Mouse (Mus musculus) v-Abl transformed pro-B cells (cell line): Measurements from ENCODE around the gene Calcrl.
"Not testable (repeated sequence)": the region's sequence is repeated elsewhere in the genome, so short reads cannot be mapped to it uniquely, and the experiment has no call there.

Source experiments
- in situ Hi-C, 2 experiments: fragments of 400-800 bp; cut with MboI; formaldehyde crosslinking; loops; one replicate each; pipeline ENCODE4 v1.15.1; 2025; ENCODE audit not compliant: unreplicated experiment in 2 of 2

Calcrl gene

GRCm38 (mm10) chr2:84402713-84403112 lies 22.5 kb downstream of the Calcrl start:
- in situ Hi-C loops, result no loop called here

- in situ Hi-C loops, result no loop called here
These were observed 28.7 kb downstream of the Calcrl start for GRCm38 (mm10) chr2:84396557-84396956.

- in situ Hi-C loops, result no loop called here
These were observed 32.0 kb downstream of the Calcrl start for GRCm38 (mm10) chr2:84393236-84393635.

GRCm38 (mm10) chr2:84389075-84389474 lies 36.1 kb downstream of the Calcrl start:
- in situ Hi-C loops, result no loop called here

- in situ Hi-C loops, result not testable (repeated sequence)
These were observed 36.7 kb downstream of the Calcrl start for GRCm38 (mm10) chr2:84388537-84388936.

- in situ Hi-C loops, result no loop called here
These were observed 37.2 kb downstream of the Calcrl start for GRCm38 (mm10) chr2:84388023-84388416.

- in situ Hi-C loops, result no loop called here
These were observed 37.7 kb downstream of the Calcrl start for GRCm38 (mm10) chr2:84387394-84388022.

- in situ Hi-C loops, result no loop called here
These were observed 38.4 kb downstream of the Calcrl start for GRCm38 (mm10) chr2:84386563-84387393.

- in situ Hi-C loops, result loop anchor here in 1 of 2 experiments (5.0 kb wide), 1 partner anchor 37 kb away; no protein-coding TSS in a partner anchor
These were observed 40.1 kb downstream of the Calcrl start for GRCm38 (mm10) chr2:84384911-84385693.

- in situ Hi-C loops, result loop anchor here in 1 of 2 experiments (5.0 kb wide), 1 partner anchor 38 kb away; no protein-coding TSS in a partner anchor
These were observed 41.4 kb downstream of the Calcrl start for GRCm38 (mm10) chr2:84383828-84384227.

GRCm38 (mm10) chr2:84382556-84382955 lies 42.7 kb downstream of the Calcrl start:
- in situ Hi-C loops, result loop anchor here in 1 of 2 experiments (5.0 kb wide), 1 partner anchor 40 kb away; no protein-coding TSS in a partner anchor

- in situ Hi-C loops, result loop anchor here in 1 of 2 experiments (5.0 kb wide), 1 partner anchor 40 kb away; no protein-coding TSS in a partner anchor
These were observed 43.2 kb downstream of the Calcrl start for GRCm38 (mm10) chr2:84381997-84382396.

- in situ Hi-C loops, result loop anchor here in 1 of 2 experiments (5.0 kb wide), 1 partner anchor 41 kb away; no protein-coding TSS in a partner anchor
These were observed 44.4 kb downstream of the Calcrl start for GRCm38 (mm10) chr2:84380816-84381215.

- in situ Hi-C loops, result no loop called here
These were observed 46.5 kb downstream of the Calcrl start for GRCm38 (mm10) chr2:84378678-84379077.

GRCm38 (mm10) chr2:84369256-84369655 lies 56.0 kb downstream of the Calcrl start:
- in situ Hi-C loops, result no loop called here

GRCm38 (mm10) chr2:84366742-84367141 lies 58.5 kb downstream of the Calcrl start:
- in situ Hi-C loops, result no loop called here

GRCm38 (mm10) chr2:84365266-84365665 lies 59.9 kb downstream of the Calcrl start:
- in situ Hi-C loops, result no loop called here

GRCm38 (mm10) chr2:84362779-84363719 lies 62.2 kb downstream of the Calcrl start:
- in situ Hi-C loops, result no loop called here

GRCm38 (mm10) chr2:84358690-84359343 lies 66.4 kb downstream of the Calcrl start:
- in situ Hi-C loops, result no loop called here
